Mouse (Mus musculus) heart, postnatal 0 days (tissue): ENCODE measurements around the gene C1qtnf5.

Experiments used
- CTCF ChIP-seq: IDR thresholded peaks from 2 replicates; pipeline ENCODE4 v1.5.1; 2016; ENCODE audit warnings: antibody characterized with exemption, control low read depth, low read depth
- EP300 ChIP-seq: IDR thresholded peaks from 2 replicates; pipeline ENCODE4 v1.6.1; 2016; ENCODE audit warnings: antibody characterized with exemption, low read depth

GRCm38 (mm10) chr9:44101490-44101889 is 5.6 kb upstream of the C1qtnf5 start, which contains the start of gene Mfrp:
- no peak for TF ChIP-seq CTCF
- no peak for TF ChIP-seq EP300
